Mouse (Mus musculus) spleen, adult 2 months (tissue): ENCODE measurements around the gene Ccdc180. TPM values are rescaled to one million over a fixed set of nuclear protein-coding genes. Genes with fewer than 3 reads are reported as not detected.

Source experiments
- DNase-seq, 2 experiments: peaks; one replicate each; pipeline versions ENCODE4 v3.0.0 to v3.0.0-alpha.2; 2012 to 2021; ENCODE audit warnings: low spot score in 2 of 2, low read depth in 1 of 2
- H3K27ac ChIP-seq: fragments of 200-500 bp; 2 replicates; pipeline ENCODE4 v1.5.1; 2012; ENCODE audit warnings: low read length, inconsistent platforms; ENCODE audit not compliant: insufficient read depth
- H3K27me3 ChIP-seq: fragments of 200-500 bp; 2 replicates; pipeline ENCODE4 v1.6.1; 2012; ENCODE audit warnings: mild to moderate bottlenecking, moderate library complexity, low read length, inconsistent platforms; ENCODE audit not compliant: control insufficient read depth, insufficient read depth
- H3K36me3 ChIP-seq: fragments of 200-500 bp; 2 replicates; pipeline ENCODE4 v1.6.1; 2012; ENCODE audit warnings: mild to moderate bottlenecking, low read length, inconsistent platforms; ENCODE audit not compliant: control insufficient read depth, insufficient read depth
- H3K4me1 ChIP-seq: fragments of 200-500 bp; 2 replicates; pipeline ENCODE4 v1.6.1; 2011; ENCODE audit warnings: inconsistent platforms; ENCODE audit not compliant: control insufficient read depth, insufficient read depth, insufficient read length
- H3K4me3 ChIP-seq: fragments of 200-500 bp; 2 replicates; pipeline ENCODE4 v1.5.1; 2011; ENCODE audit warnings: mild to moderate bottlenecking, inconsistent platforms; ENCODE audit not compliant: insufficient read depth, insufficient read length; ENCODE audit errors: extremely low read depth
- CTCF ChIP-seq: fragments of 200-500 bp; IDR thresholded peaks from 2 replicates; pipeline ENCODE4 v1.5.1; 2011; ENCODE audit warnings: mild to moderate bottlenecking, inconsistent platforms; ENCODE audit not compliant: insufficient read depth, insufficient read length, insufficient replicate concordance; ENCODE audit errors: extremely low read depth
- POLR2A ChIP-seq: fragments of 200-500 bp; IDR thresholded peaks from 2 replicates; pipeline ENCODE4 v1.6.1; 2011; ENCODE audit warnings: low read depth, low read length, inconsistent platforms
- WGBS: fragments of 180-500 bp; shearing (Covaris S2); methylation state at CpG from one replicate; pipeline ENCODE4 v1.1.7; 2018; 5-methylcytosine and 5-hydroxymethylcytosine counted together
- polyA plus RNA-seq: library from polyadenylated mRNA; depleted of rRNA; stranded (reverse); fragments of >200 nt; gene quantifications from 2 replicates; pipeline ENCODE4 v1.2.3, GENCODE M21; 2012

The Ccdc180 gene
- polyA plus RNA-seq, 1 experiment = not detected

DNA sequence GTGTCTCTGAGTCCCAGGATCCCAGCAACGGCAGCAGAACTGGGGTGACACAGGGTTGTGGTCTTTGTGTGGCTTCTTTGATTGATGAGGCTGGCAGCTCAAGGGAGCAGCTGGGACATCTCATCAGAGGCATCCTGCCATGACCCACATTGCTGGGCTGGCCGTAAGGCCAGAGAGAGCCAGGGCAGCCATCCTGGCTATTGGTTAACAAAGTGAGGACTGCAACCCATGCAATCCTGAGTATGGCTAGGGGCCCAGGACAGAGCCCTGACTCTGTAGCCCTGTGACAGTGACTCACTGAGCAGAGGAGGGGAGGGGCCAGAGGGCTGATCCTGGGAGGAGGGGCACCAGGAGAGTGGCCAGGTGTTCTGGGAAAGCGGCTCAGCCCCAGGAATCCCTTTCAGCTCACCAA is 38.5 kb upstream of the Ccdc180 start:
- WGBS = 48% methylated on average over 3 of the region's 3 CpGs
- no peak overlapping the region for H3K4me3 ChIP-seq
- H3K27ac ChIP-seq = no peak overlapping the region
- TF ChIP-seq CTCF (no peak), POLR2A (no peak)
- DNase-seq = no peak
- no peaks in the 10 kb centered on the region for H3K27me3 ChIP-seq
- H3K36me3 ChIP-seq = no peaks in the 10 kb centered on the region
- H3K4me1 ChIP-seq = no peaks in the 10 kb centered on the region

DNA sequence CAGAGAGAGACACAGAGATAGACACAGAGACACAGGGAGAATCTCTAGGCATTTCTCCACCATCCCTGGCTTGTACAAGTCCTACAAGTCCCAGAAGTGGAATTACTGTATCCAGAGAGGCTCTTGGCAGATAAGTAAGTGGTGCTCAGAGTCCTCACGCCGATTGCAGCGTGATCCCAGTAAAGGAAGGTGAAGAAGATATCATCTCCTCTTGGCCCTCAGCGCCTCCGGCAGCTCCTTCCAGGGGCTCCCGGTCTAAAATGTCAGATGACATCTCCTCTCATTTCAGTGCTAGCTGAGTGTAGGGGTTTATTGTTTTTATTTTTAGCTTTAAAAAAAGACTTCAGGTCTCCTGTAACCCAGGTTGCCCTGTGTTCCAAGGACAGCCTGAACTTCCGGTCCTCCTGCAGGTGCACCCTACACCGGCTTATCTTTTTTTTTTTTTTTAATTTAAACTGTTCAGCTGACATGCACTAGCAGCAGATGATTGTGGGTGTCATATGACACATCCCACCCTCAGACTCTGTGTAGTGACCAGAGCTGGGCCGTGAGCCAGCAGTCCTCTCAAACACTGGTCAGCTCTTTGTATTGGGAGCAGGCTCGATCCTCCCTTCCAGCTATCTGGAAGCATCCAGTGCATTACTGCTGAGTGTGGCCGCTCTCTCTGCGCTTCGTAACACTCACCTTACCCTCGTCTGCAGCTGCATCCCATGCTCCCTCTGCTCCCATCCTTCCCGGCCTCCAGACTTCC is 36.4 kb upstream of the Ccdc180 start:
- H3K4me1 ChIP-seq = no peaks in the 10 kb centered on the region
- WGBS = 88% methylated on average over 15 of the region's 15 CpGs
- no peak overlapping the region for H3K27ac ChIP-seq
- TF ChIP-seq POLR2A (no peak), CTCF (no peak)
- H3K36me3 ChIP-seq = no peaks in the 10 kb centered on the region
- no peak for DNase-seq
- H3K4me3 ChIP-seq = no peak overlapping the region
- H3K27me3 ChIP-seq = no peaks in the 10 kb centered on the region

DNA sequence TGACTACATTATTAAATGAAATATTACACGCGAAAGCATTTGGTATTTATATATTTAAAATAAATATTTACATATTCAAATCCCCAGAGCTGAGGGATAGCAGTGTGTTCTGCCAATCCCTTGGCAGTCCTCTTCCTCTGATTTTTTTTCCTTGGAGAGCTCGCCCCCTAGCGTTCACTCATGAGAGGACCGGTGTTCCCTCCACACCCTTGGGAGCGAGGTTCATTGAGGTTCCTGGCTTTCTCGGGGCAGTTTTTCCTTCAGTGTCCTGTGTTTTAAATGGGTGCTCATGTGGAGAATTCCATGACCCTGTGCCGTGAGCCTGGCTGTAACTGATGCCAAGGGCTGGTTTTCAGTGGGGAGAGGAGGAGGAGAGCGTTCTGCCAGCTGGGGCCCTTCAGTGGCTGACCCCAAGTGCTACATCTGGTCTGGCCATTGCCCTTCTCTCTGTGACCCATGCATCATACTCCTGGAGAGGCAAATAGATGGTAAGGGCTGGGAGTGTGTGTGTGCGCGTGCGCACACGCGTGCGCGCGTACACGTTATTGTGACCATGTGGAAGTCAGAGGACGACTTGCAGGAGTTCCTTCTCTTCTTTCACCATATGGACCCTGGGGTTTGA is 34.2 kb upstream of the Ccdc180 start:
- DNase-seq = peak in 1 of 2 experiments; percentile 40
- 54% methylated on average over 19 of the region's 19 CpGs for WGBS
- Histone ChIP-seq H3K27ac (no peak overlapping the region), H3K4me1 (no peaks in the 10 kb centered on the region), H3K4me3 (no peak overlapping the region), H3K27me3 (no peaks in the 10 kb centered on the region), H3K36me3 (no peaks in the 10 kb centered on the region)
- TF ChIP-seq POLR2A (no peak), CTCF (peak; percentile 75; the same call in 1 of the 2 replicates)

DNA sequence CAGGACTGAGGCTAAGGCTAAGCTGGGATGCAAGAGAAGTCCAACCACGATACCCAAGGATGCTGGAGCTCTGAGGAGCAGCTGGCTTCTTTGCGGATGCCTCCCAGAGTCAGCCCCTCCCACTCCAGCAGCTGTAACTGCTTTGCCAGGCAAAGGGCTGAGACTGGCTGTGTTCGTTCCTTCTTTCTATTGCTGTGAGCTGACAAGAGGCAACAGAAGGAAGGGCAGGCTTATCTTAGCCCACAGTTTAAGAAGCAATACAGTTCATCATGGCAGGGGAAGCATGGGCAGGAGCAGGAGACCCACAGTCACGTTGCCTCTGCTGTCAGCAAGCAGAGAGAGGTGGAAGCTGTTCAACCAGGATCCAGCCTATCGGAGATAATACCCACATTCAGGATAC is 28.9 kb upstream of the Ccdc180 start:
- no peaks in the 10 kb centered on the region for H3K27me3 ChIP-seq
- whole genome bisulfite sequencing = 58% methylated on average over 5 of the region's 5 CpGs
- no peaks in the 10 kb centered on the region for H3K4me1 ChIP-seq
- H3K4me3 ChIP-seq = no peak overlapping the region
- no peak overlapping the region for H3K27ac ChIP-seq
- no peak for TF ChIP-seq POLR2A
- no peaks in the 10 kb centered on the region for H3K36me3 ChIP-seq
- no peak for DNase-seq

DNA sequence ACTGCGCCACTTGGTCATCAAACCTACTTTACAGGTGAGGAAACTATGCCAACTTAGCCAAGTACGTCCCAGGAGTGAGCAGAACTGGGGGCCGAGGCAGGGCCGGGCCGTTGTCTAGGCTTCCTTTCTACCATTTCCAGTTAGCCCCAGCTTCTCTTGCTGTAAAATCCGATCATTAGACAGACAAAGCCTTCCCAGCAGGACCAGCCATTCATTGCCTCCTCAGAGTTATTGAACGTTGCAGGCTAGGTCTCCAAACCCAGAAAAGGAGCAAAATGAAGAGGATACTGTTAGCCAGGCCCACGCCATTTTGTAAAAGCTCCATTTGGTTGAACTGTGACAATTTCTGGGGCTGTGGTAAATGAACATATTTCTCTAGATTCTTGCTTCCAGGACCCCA is 22.7 kb upstream of the Ccdc180 start:
- Histone ChIP-seq H3K4me3 (no peak overlapping the region), H3K36me3 (no peaks in the 10 kb centered on the region), H3K27me3 (no peaks in the 10 kb centered on the region), H3K4me1 (no peaks in the 10 kb centered on the region), H3K27ac (no peak overlapping the region)
- no peak for DNase-seq
- TF ChIP-seq CTCF = no peak
- no peak for TF ChIP-seq POLR2A
- WGBS = 92% methylated on average over 8 of the region's 8 CpGs

DNA sequence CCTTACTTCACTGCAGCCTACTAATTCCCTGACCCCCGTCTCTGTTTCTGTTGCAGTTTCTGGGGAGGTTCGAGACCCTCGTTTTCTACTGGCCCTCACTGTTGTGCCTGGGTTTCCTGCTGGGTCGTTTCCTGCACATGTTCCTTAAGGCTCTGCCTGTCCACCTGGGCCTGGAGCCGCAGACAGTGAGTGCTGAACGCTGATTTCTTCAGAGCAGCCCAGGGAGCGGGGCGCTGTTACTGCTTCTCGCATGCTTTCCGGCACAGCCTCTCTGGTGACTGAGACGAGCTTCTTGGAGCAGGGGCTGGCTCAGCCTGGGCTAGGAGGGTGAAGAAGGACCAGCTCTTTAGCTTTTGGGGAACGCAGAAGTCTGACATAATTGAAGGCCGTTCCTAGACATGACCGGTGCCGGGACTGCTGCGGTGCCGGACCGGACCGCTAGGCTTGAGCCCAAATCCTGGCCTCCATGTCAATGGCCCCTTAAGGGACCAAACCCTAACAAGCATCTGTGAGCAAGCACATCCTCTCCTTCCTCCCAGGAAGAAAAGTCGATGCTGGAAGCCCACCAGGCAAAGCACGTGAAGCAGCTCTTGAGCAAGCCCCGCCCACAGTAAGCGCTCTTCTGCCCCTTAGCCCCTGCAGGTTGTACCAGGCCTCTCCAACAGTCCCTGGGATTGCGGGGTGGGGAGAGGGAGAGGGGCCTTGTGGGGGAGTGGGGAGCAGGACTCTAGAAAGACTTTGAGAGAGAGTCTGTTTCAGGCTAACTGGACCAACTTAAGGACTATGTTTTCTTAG is 20.9 kb upstream of the Ccdc180 start:
- WGBS = 64% methylated on average over 24 of the region's 24 CpGs
- DNase-seq = no peak
- Histone ChIP-seq H3K4me1 (no peaks in the 10 kb centered on the region), H3K4me3 (no peak overlapping the region), H3K36me3 (no peaks in the 10 kb centered on the region), H3K27ac (no peak overlapping the region), H3K27me3 (no peaks in the 10 kb centered on the region)
- TF ChIP-seq CTCF (no peak), POLR2A (no peak)
